In the genomic region with DNA sequence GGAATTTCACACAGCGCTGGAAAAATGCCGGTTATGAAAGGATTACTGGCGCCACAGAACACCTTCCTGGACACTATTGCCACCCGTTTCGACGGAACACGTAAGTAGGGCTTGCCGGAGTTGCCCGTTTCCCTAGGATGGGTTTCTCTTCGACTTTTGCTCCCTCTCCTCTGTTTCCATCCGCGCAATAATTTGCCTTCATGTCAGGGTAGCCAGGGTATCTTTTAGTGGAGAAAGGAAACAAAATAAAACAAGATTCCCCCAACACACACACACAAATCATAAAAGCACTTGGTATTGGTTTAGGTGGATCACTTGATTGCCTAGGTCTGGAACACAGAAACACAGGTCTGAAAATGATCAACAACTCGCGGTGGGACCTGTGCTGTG, we compare ENCODE assay signal across 11 mouse cellular contexts. TPM values are rescaled to one million over a fixed set of nuclear protein-coding genes. Genes with fewer than 3 reads are reported as not detected.
DNase-seq lines count a peak whose midpoint lies in the region; ATAC-seq and TF ChIP-seq lines count a peak whose summit lies in the region.
"Had no signal": no experiment of that assay in that cellular context is flagged by ENCODE, and none has a peak within 500 bp of the region (broad histone marks: within the 10 kb centered on the region; RNA-seq: fewer than 3 reads in every experiment).

No protein-coding gene starts in this region.

- no peak for TF ChIP-seq CTCF in kidney, postnatal 0 days (IDR thresholded peaks at IDR 0.05; ENCODE audit: low read depth)
- no peak for TF ChIP-seq CTCF in small intestine, adult 2 months (IDR thresholded peaks at IDR 0.05; ENCODE audit: extremely low read depth, insufficient read length, insufficient replicate concordance, low read depth, low read length)

- peak overlapping the region; percentile 78 for H3K4me2 ChIP-seq in kidney, postnatal 0 days (ENCODE audit: low read length)
- peak overlapping the region; percentile 95 for H3K4me2 ChIP-seq in forebrain, embryonic 11.5 days (ENCODE audit: low read depth, low read length, severe bottlenecking)
- peak overlapping the region; percentile 80 for H3K4me2 ChIP-seq in intestine, embryonic 16.5 days (ENCODE audit: low read depth, low read length)

- no peaks in the 10 kb centered on the region for H3K4me1 ChIP-seq in kidney, postnatal 0 days (replicated peaks; ENCODE audit: insufficient read depth, low read length)
- H3K4me1 ChIP-seq in forebrain, embryonic 11.5 days (replicated peaks; ENCODE audit: control insufficient read depth, insufficient read depth, low read length): no peaks in the 10 kb centered on the region
- 0 out of 2 replicates have a peak, but pooled peaks cover 5% of the 10 kb centered on the region for H3K4me1 ChIP-seq in intestine, embryonic 16.5 days (ENCODE audit: control insufficient read depth, insufficient read depth, low read length)
- peaks cover 6% of the 10 kb centered on the region; the same call in 1 of the 2 replicates for H3K4me1 ChIP-seq in small intestine, adult 2 months (ENCODE audit: control insufficient read depth, insufficient read depth, insufficient read length, low read length)

- intact Hi-C loops in left cerebral cortex, postnatal 14 days (cut with DNase I): no loop called here

- no peaks in the 10 kb centered on the region for H3K9me3 ChIP-seq in kidney, postnatal 0 days (replicated peaks; ENCODE audit: low read length)
- no peaks in the 10 kb centered on the region for H3K9me3 ChIP-seq in forebrain, embryonic 11.5 days (ENCODE audit: control insufficient read depth, low read length)
- H3K9me3 ChIP-seq in intestine, embryonic 16.5 days (ENCODE audit: control insufficient read depth, low read length): no peaks in the 10 kb centered on the region

- no peak for ATAC-seq in kidney, postnatal 0 days (replicated peaks; ENCODE audit: low FRiP score, low read depth)
- ATAC-seq in forebrain, embryonic 11.5 days (replicated peaks; ENCODE audit: low FRiP score): no peak
- no peak for ATAC-seq in intestine, embryonic 16.5 days

- no peak for TF ChIP-seq POLR2A in small intestine, adult 2 months (IDR thresholded peaks at IDR 0.05; ENCODE audit: low read depth, low read length)

- DNase-seq in kidney, postnatal 0 days (ENCODE audit: low spot score): no peak
- DNase-seq in kidney, adult 8-10 months: no peak
- peak; percentile 50 for DNase-seq in forebrain, embryonic 11.5 days (ENCODE audit: low spot score)
- DNase-seq in left cerebral cortex, postnatal 14 days (ENCODE audit: low spot score in 2 of 2): no peak
- no peak for DNase-seq in ovary, adult 18-20 months (ENCODE audit: low spot score)

- H3K27me3 ChIP-seq in kidney, postnatal 0 days (ENCODE audit: insufficient read depth, low read length): no peaks in the 10 kb centered on the region
- H3K27me3 ChIP-seq in forebrain, embryonic 11.5 days (ENCODE audit: control insufficient read depth, insufficient read depth, low read length): peaks cover 6% of the 10 kb centered on the region; the same call in 1 of the 2 replicates
- H3K27me3 ChIP-seq in intestine, embryonic 16.5 days (replicated peaks; ENCODE audit: control insufficient read depth, insufficient read depth, low read length): peaks cover 21% of the 10 kb centered on the region
- H3K27me3 ChIP-seq in small intestine, adult 2 months (ENCODE audit: control insufficient read depth, insufficient read depth, low read length): peaks cover 6% of the 10 kb centered on the region; the same call in 1 of the 2 replicates

- no peaks in the 10 kb centered on the region for H3K36me3 ChIP-seq in kidney, postnatal 0 days (ENCODE audit: insufficient read depth, low read length)
- no peaks in the 10 kb centered on the region for H3K36me3 ChIP-seq in forebrain, embryonic 11.5 days (ENCODE audit: control insufficient read depth, insufficient read depth, low read length)
- no peaks in the 10 kb centered on the region for H3K36me3 ChIP-seq in intestine, embryonic 16.5 days (ENCODE audit: control insufficient read depth, insufficient read depth, low read length)
- H3K36me3 ChIP-seq in small intestine, adult 2 months (ENCODE audit: control insufficient read depth, insufficient read depth, low read length): no peaks in the 10 kb centered on the region

- no peak overlapping the region; the same call in 1 of the 2 replicates for H3K4me3 ChIP-seq in kidney, postnatal 0 days (replicated peaks; ENCODE audit: low read depth, low read length)
- H3K4me3 ChIP-seq in forebrain, embryonic 11.5 days (ENCODE audit: low read depth, low read length): peak overlapping the region; percentile 50
- peak overlapping the region; percentile 56 for H3K4me3 ChIP-seq in intestine, embryonic 16.5 days (ENCODE audit: low read length)
- peak overlapping the region; percentile 61 for H3K4me3 ChIP-seq in small intestine, adult 2 months (ENCODE audit: low read depth, low read length)
- H3K4me3 ChIP-seq: erythroblast, embryonic 14.5 days had no signal

- under 1% methylated on average over 14 of the region's 14 CpGs for WGBS in kidney, postnatal 0 days
- WGBS in forebrain, embryonic 11.5 days: 1% methylated on average over 14 of the region's 14 CpGs
- WGBS in intestine, embryonic 16.5 days: 3% methylated on average over 14 of the region's 14 CpGs
- WGBS in small intestine, adult 2 months: 1% methylated on average over 14 of the region's 14 CpGs

- no peak overlapping the region for H3K27ac ChIP-seq in kidney, postnatal 0 days
- no peak overlapping the region for H3K27ac ChIP-seq in forebrain, embryonic 11.5 days (ENCODE audit: low read depth, low read length)
- no peak overlapping the region for H3K27ac ChIP-seq in intestine, embryonic 16.5 days (ENCODE audit: low read length)
- no peak overlapping the region for H3K27ac ChIP-seq in small intestine, adult 2 months (ENCODE audit: insufficient read depth, low read depth, low read length)

- no peak overlapping the region for H3K9ac ChIP-seq in kidney, postnatal 0 days (ENCODE audit: low read depth, low read length)
- peak overlapping the region; percentile 75 for H3K9ac ChIP-seq in forebrain, embryonic 11.5 days (ENCODE audit: low read length)
- H3K9ac ChIP-seq in intestine, embryonic 16.5 days (ENCODE audit: low read depth, low read length): no peak overlapping the region

RNA-seq across cellular contexts. Expression of gene Kcnh8, which starts 0.3 kb away (rescaled TPM):
- polyA plus RNA-seq in kidney, postnatal 0 days (2015; fragmentation: Nextera tagmentation; extraction: Ambion mirVana): 0.30 and 0.33 TPM in 2 replicates
- polyA plus RNA-seq in forebrain, embryonic 11.5 days (2014; fragmentation: Nextera tagmentation; extraction: Ambion mirVana): 1.8 and 1.9 TPM in 2 replicates
- polyA plus RNA-seq in intestine, embryonic 16.5 days (2015; fragmentation: Nextera tagmentation; extraction: Ambion mirVana): 0.27 and 0.33 TPM in 2 replicates
- polyA plus RNA-seq in small intestine, adult 2 months (2012; rRNA removed): 0.04 and 0.06 TPM in 2 replicates
- 1 to 10 TPM in 1 of 2 experiments, under 1 TPM in 1; 0.87 to 1.2 TPM for total RNA-seq in left cerebral cortex, postnatal 14 days (2021)
- total RNA-seq: hematopoietic stem cell, adult 5-6 weeks; megakaryocyte, adult 5-6 weeks had no signal
- polyA plus RNA-seq: erythroblast, embryonic 14.5 days; limb, embryonic 11.5 days had no signal
